In genomic region chr6:114970895-114971294, GRCm38 (mm10) we compare ENCODE assay signal across 10 mouse cellular contexts. TPM values are rescaled to one million over a fixed set of nuclear protein-coding genes. Genes with fewer than 3 reads are reported as not detected.
DNase-seq lines count a peak whose midpoint lies in the region; TF ChIP-seq lines count a peak whose summit lies in the region.
"Had no signal": no experiment of that assay in that cellular context is flagged by ENCODE, and none has a peak within 500 bp of the region (broad histone marks: within the 10 kb centered on the region; RNA-seq: fewer than 3 reads in every experiment).

No protein-coding gene starts in this region.

- WGBS in heart, adult 2 months, result 66% methylated on average over 5 of the region's 5 CpGs

- no peak for DNase-seq in heart, adult 2 months
- no peak for DNase-seq in heart, adult 8-10 months (ENCODE audit: low spot score)
- DNase-seq in retina, postnatal 1 day, result peak; percentile 24
- DNase-seq in retina, embryonic 14.5 days (ENCODE audit: low spot score), result no peak
- DNase-seq in ZHBTc4 (ENCODE audit: low read depth, low spot score), result peak; percentile 82
- peak; percentile 52 for DNase-seq in splenic B cell, adult 2 months (ENCODE audit: low read depth, low spot score)
- no peak for DNase-seq in spleen, adult 18-20 months
- DNase-seq in gastrocnemius, postnatal 14 days, result no peak
- DNase-seq: lung, postnatal 36 days had no signal

- H3K79me2 ChIP-seq in heart, adult 2 months (replicated peaks; ENCODE audit: control insufficient read depth, insufficient read depth, low read length), result no peaks in the 10 kb centered on the region

- H3K27ac ChIP-seq in heart, adult 2 months, result no peak overlapping the region

- no peaks in the 10 kb centered on the region for H3K36me3 ChIP-seq in heart, adult 2 months (ENCODE audit: control insufficient read depth, insufficient read depth, low read length)
- no peaks in the 10 kb centered on the region for H3K36me3 ChIP-seq in splenic B cell, adult 2 months (ENCODE audit: control insufficient read depth, insufficient read depth, low read length, poor library complexity, severe bottlenecking)

- intact Hi-C loops in heart, adult 2 months (cut with DNase I), result no loop called here
- intact Hi-C loops in gastrocnemius, postnatal 14 days (cut with DNase I; ENCODE audit: low total_unique reads), result no loop called here

- no peak for TF ChIP-seq EP300 in heart, adult 2 months (IDR thresholded peaks at IDR 0.05; ENCODE audit: insufficient read depth, low read depth, low read length)

- no peaks in the 10 kb centered on the region for H3K27me3 ChIP-seq in heart, adult 2 months (ENCODE audit: control insufficient read depth, insufficient read depth, low read length)
- no peaks in the 10 kb centered on the region for H3K27me3 ChIP-seq in splenic B cell, adult 2 months (ENCODE audit: control insufficient read depth, insufficient read depth, low read length, poor library complexity, severe bottlenecking)

- no peak overlapping the region for H3K4me3 ChIP-seq in heart, adult 2 months
- H3K4me3 ChIP-seq: erythroblast, embryonic 14.5 days had no signal

- no peaks in the 10 kb centered on the region for H3K4me1 ChIP-seq in heart, adult 2 months (ENCODE audit: control insufficient read depth, insufficient read depth, low read length)

- TF ChIP-seq POLR2A in heart, adult 2 months (IDR thresholded peaks at IDR 0.05; ENCODE audit: insufficient read depth, low read depth, low read length), result no peak

- no peak overlapping the region for H3K9ac ChIP-seq in heart, adult 2 months (ENCODE audit: low read depth, low read length)

- TF ChIP-seq CTCF in heart, adult 2 months (IDR thresholded peaks at IDR 0.05), result peak; percentile 39

RNA-seq across cellular contexts. Expression of gene Vgll4, which starts 1.1 kb away (rescaled TPM):
- total RNA-seq in heart, adult 2 months (2021), result 10 to 100 TPM; 23.5 to 24.7 TPM
- 22.3 and 24.2 TPM in 2 replicates for polyA plus RNA-seq in heart, adult 2 months (2012; rRNA removed)
- total RNA-seq in heart, adult 8-10 months (2022), result 10 to 100 TPM; 19.9 to 23.5 (median 21.4) TPM
- total RNA-seq in gastrocnemius, postnatal 14 days (2021), result 10 to 100 TPM; 15.7 to 20.1 TPM

Comparison
In these comparisons a context has a peak if more than half of its experiments do, and no peak if none do; other contexts are left out.
1. DNase-seq: peak in retina, postnatal 1 day (single experiment), ZHBTc4 (single experiment) and splenic B cell, adult 2 months (single experiment); none in heart, adult 2 months (0 of 2), heart, adult 8-10 months (single experiment), retina, embryonic 14.5 days (single experiment), spleen, adult 18-20 months (0 of 2) and gastrocnemius, postnatal 14 days (single experiment).